Mouse (Mus musculus): ENCODE results near the gene Ubxn1. TPM values are rescaled to one million over a fixed set of nuclear protein-coding genes. Genes with fewer than 3 reads are reported as not detected.
"Not testable (repeated sequence)": the region's sequence is repeated elsewhere in the genome, so short reads cannot be mapped to it uniquely, and the experiment has no call there.

The Ubxn1 gene
- 166 and 171 TPM in 2 replicates for polyA plus RNA-seq (2015; fragmentation: Nextera tagmentation; extraction: Ambion mirVana)

GRCm38 (mm10) chr19:8871267-8872186 is at the start of gene Ubxn1:
Ubxn1 (plus strand) TSS chr19:8871496.
- peak; percentile 97 for ATAC-seq (ENCODE audit: low read depth)

GRCm38 (mm10) chr19:8822696-8823095 is 48.6 kb upstream of the Ubxn1 start:
- WGBS = 73% methylated on average over 8 of the region's 8 CpGs
- H3K4me2 ChIP-seq = peak overlapping the region; percentile 99
- no peaks in the 10 kb centered on the region for H3K9me3 ChIP-seq
- no peak overlapping the region for H3K27ac ChIP-seq (replicated peaks)
- H3K27me3 ChIP-seq = no peaks in the 10 kb centered on the region
- no peak for ATAC-seq (ENCODE audit: low read depth)
- H3K4me3 ChIP-seq = peak overlapping the region; percentile 75
- H3K36me3 ChIP-seq = peaks cover 49% of the 10 kb centered on the region
- peak overlapping the region; percentile 98 for H3K9ac ChIP-seq
- H3K4me1 ChIP-seq (replicated peaks) = peaks cover 35% of the 10 kb centered on the region

More at GRCm38 (mm10) chr19:8871267-8872186, at the start of gene Ubxn1:
- H3K36me3 ChIP-seq = peaks cover 36% of the 10 kb centered on the region
- peak within 1 kb of the TSS; percentile 97 for H3K4me3 ChIP-seq
- 1% methylated on average over 59 of the region's 59 CpGs for WGBS
- H3K4me1 ChIP-seq (replicated peaks) = peaks cover 16% of the 10 kb centered on the region
- H3K9me3 ChIP-seq = no peaks in the 10 kb centered on the region
- no peaks in the 10 kb centered on the region for H3K27me3 ChIP-seq
- H3K9ac ChIP-seq = peak within 1 kb of the TSS; percentile 97
- H3K4me2 ChIP-seq = peak within 1 kb of the TSS; percentile 91
- peak within 1 kb of the TSS; percentile 84 for H3K27ac ChIP-seq (replicated peaks)

- Histone ChIP-seq H3K27me3 (no peaks in the 10 kb centered on the region), H3K4me2 (no peak within 1 kb of the TSS), H3K27ac (replicated peaks) (no peak within 1 kb of the TSS), H3K36me3 (peaks cover 99% of the 10 kb centered on the region), H3K9me3 (no peaks in the 10 kb centered on the region), H3K9ac (no peak within 1 kb of the TSS), H3K4me3 (no peak within 1 kb of the TSS), H3K4me1 (replicated peaks) (no peaks in the 10 kb centered on the region)
- no peak for ATAC-seq (ENCODE audit: low read depth)
- 86% methylated on average over 8 of the region's 8 CpGs for WGBS
These were observed 41.6 kb upstream of the Ubxn1 start, which contains the start of gene AC129217.1 for GRCm38 (mm10) chr19:8829660-8830059. AC129217.1 (plus strand) TSS chr19:8829773.

GRCm38 (mm10) chr19:8830664-8831063 is 40.6 kb upstream of the Ubxn1 start:
- WGBS = 94% methylated on average over 8 of the region's 8 CpGs
- Histone ChIP-seq H3K9ac (no peak overlapping the region), H3K9me3 (no peaks in the 10 kb centered on the region), H3K4me3 (no peak overlapping the region), H3K36me3 (peaks cover 100% of the 10 kb centered on the region), H3K27me3 (no peaks in the 10 kb centered on the region), H3K4me2 (no peak overlapping the region), H3K4me1 (replicated peaks) (no peaks in the 10 kb centered on the region), H3K27ac (replicated peaks) (no peak overlapping the region)
- no peak for ATAC-seq (ENCODE audit: low read depth)

- no peaks in the 10 kb centered on the region for H3K9me3 ChIP-seq
- peaks cover 3% of the 10 kb centered on the region for H3K4me1 ChIP-seq (replicated peaks)
- H3K4me3 ChIP-seq = no peak overlapping the region
- no peak overlapping the region for H3K27ac ChIP-seq (replicated peaks)
- H3K9ac ChIP-seq = no peak overlapping the region
- no peak for ATAC-seq (ENCODE audit: low read depth)
- no peak overlapping the region for H3K4me2 ChIP-seq
- H3K27me3 ChIP-seq = no peaks in the 10 kb centered on the region
- H3K36me3 ChIP-seq = peaks cover 99% of the 10 kb centered on the region
- 79% methylated on average over 11 of the region's 11 CpGs for WGBS
These were observed 40.0 kb upstream of the Ubxn1 start for GRCm38 (mm10) chr19:8831262-8831661.

GRCm38 (mm10) chr19:8832971-8833370 is 38.3 kb upstream of the Ubxn1 start:
- Histone ChIP-seq H3K4me3 (no peak overlapping the region), H3K4me2 (no peak overlapping the region), H3K27ac (replicated peaks) (no peak overlapping the region), H3K9me3 (no peaks in the 10 kb centered on the region), H3K4me1 (replicated peaks) (peaks cover 13% of the 10 kb centered on the region), H3K27me3 (no peaks in the 10 kb centered on the region), H3K36me3 (peaks cover 83% of the 10 kb centered on the region), H3K9ac (no peak overlapping the region)
- 92% methylated on average over 4 of the region's 4 CpGs for WGBS
- ATAC-seq (ENCODE audit: low read depth) = no peak

GRCm38 (mm10) chr19:8836327-8836726 is 35.0 kb upstream of the Ubxn1 start:
- not testable (repeated sequence) for H3K9ac ChIP-seq; ATAC-seq (ENCODE audit: low read depth); H3K27me3 ChIP-seq; H3K9me3 ChIP-seq
- peaks cover 44% of the 10 kb centered on the region for H3K4me1 ChIP-seq (replicated peaks)
- peak overlapping the region; percentile 70 for H3K4me3 ChIP-seq
- H3K36me3 ChIP-seq = peaks cover 53% of the 10 kb centered on the region
- WGBS = 98% methylated on average over 10 of the region's 10 CpGs
- peak overlapping the region; percentile 77 for H3K4me2 ChIP-seq
- H3K27ac ChIP-seq (replicated peaks) = peak overlapping the region; percentile 99

- under 1% methylated on average over 38 of the region's 38 CpGs for WGBS
- H3K4me2 ChIP-seq = peak within 1 kb of the TSS; percentile 77
- no peaks in the 10 kb centered on the region for H3K9me3 ChIP-seq
- peaks cover 45% of the 10 kb centered on the region for H3K36me3 ChIP-seq
- H3K27ac ChIP-seq (replicated peaks) = peak within 1 kb of the TSS; percentile 99
- H3K4me3 ChIP-seq = peak within 1 kb of the TSS; percentile 70
- no peaks in the 10 kb centered on the region for H3K27me3 ChIP-seq
- peaks cover 51% of the 10 kb centered on the region for H3K4me1 ChIP-seq (replicated peaks)
- ATAC-seq (ENCODE audit: low read depth) = peak; percentile 71
- H3K9ac ChIP-seq = peak within 1 kb of the TSS; percentile 93
These were observed 34.0 kb upstream of the Ubxn1 start, which contains the start of gene Bscl2 for GRCm38 (mm10) chr19:8837251-8837791. Bscl2 (plus strand) TSS chr19:8837467.

GRCm38 (mm10) chr19:8838041-8838730 is 33.1 kb upstream of the Ubxn1 start:
- H3K27ac ChIP-seq (replicated peaks) = peak overlapping the region; percentile 99
- peak overlapping the region; percentile 77 for H3K4me2 ChIP-seq
- peak; percentile 26 for ATAC-seq (ENCODE audit: low read depth)
- H3K36me3 ChIP-seq = peaks cover 44% of the 10 kb centered on the region
- peaks cover 51% of the 10 kb centered on the region for H3K4me1 ChIP-seq (replicated peaks)
- peak overlapping the region; percentile 70 for H3K4me3 ChIP-seq
- no peaks in the 10 kb centered on the region for H3K27me3 ChIP-seq
- no peaks in the 10 kb centered on the region for H3K9me3 ChIP-seq
- peak overlapping the region; percentile 93 for H3K9ac ChIP-seq
- WGBS = 16% methylated on average over 15 of the region's 15 CpGs

- Histone ChIP-seq H3K27ac (replicated peaks) (peak within 1 kb of the TSS; percentile 99), H3K36me3 (peaks cover 40% of the 10 kb centered on the region), H3K9ac (peak within 1 kb of the TSS; percentile 93), H3K9me3 (no peaks in the 10 kb centered on the region), H3K4me1 (replicated peaks) (peaks cover 51% of the 10 kb centered on the region), H3K27me3 (no peaks in the 10 kb centered on the region), H3K4me3 (peak within 1 kb of the TSS; percentile 70), H3K4me2 (peak within 1 kb of the TSS; percentile 77)
- 37% methylated on average over 11 of the region's 11 CpGs for WGBS
- peak; percentile 90 for ATAC-seq (ENCODE audit: low read depth)
These were observed 32.0 kb upstream of the Ubxn1 start, which contains the start of gene Gng3 for GRCm38 (mm10) chr19:8839103-8839907. Gng3 (minus strand) TSS chr19:8839194.
